Mouse (Mus musculus): ENCODE results near the gene Prox1.

GRCm38 (mm10) chr1:190140519-190140918 is 30.0 kb downstream of the Prox1 start:
- TF ChIP-seq MAX (IDR thresholded peaks at IDR 0.05) (no peak), CTCF (IDR thresholded peaks at IDR 0.05; ENCODE audit: control insufficient read depth, insufficient read depth, insufficient read length) (no peak)

Measured in C2C12 (cell line).